Mouse (Mus musculus) natural killer cell, adult 2 months (primary cell): ENCODE measurements around the gene Mllt1.
"Not testable (repeated sequence)": the region's sequence is repeated elsewhere in the genome, so short reads cannot be mapped to it uniquely, and the experiment has no call there.

Source experiments
- DNase-seq, 2 experiments: peaks; one replicate each; pipeline ENCODE4 v3.0.0; 2022; ENCODE audit warnings: low spot score in 2 of 2

The Mllt1 gene

GRCm38 (mm10) chr17:56934545-56935330 lies 477 bp downstream of the Mllt1 start:
- DNase-seq = peak; percentile 11 to 16

- no peak for DNase-seq
Observed at GRCm38 (mm10) chr17:56933395-56933794, 1.8 kb downstream of the Mllt1 start.

DNA sequence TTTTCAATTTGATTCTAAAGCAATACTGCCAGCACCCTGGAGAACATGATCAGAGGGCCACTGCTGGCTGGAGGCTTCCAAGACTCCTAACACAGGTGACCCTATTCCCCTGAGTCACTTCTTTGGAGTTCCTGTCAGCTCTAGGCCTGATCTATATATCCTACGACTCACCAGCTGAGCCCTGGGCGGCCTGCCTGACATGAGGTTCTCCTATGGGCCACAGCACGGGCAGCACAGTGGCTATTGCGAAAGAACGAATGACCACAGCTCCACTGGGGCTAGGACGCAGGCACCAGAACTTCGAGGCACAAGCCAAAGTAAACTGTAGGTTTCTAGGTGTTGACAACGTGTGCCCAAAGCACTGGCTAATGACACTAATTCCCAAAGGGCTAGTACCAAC lies 5.2 kb downstream of the Mllt1 start:
- DNase-seq = no peak

DNA sequence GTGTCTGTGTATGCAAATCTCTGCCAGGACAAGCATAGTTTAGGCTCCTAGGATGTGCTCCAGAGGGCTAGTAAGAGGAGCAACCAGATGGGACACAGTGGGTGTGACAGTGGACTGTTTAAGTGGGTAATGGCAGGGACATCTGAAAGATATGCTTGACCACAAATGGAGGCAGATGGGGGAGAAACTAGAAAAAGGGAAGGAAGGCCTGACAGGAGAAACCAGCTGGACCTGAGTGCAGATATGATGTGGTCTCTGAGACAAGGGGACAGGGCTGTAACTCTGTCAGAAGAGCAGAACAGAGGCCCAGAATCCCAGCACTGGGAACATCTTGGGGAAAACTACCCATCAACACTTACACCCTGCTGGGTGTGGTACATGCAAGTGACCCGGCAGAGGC lies 5.7 kb downstream of the Mllt1 start:
- DNase-seq = no peak

GRCm38 (mm10) chr17:56929101-56929500 lies 6.1 kb downstream of the Mllt1 start:
- no peak for DNase-seq

DNA sequence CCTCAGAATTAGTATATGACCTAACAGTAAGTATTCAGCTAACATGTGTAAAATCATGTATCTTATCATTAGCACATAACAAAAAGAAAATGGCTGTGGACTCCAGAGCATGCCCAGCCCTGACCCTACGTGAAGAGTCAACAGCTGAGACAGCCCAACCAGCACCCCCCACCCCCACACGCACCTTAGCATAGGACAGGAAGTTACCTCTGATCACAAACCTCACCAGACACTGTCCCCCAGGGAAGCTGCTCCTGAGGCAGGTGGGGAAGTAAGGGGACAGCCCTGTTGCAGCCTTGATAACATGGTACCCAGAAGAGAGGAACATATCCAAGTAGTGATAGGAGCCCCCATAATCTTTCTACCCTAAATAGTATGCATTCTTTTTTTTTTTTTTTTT lies 9.2 kb downstream of the Mllt1 start:
- DNase-seq = no peak

DNA sequence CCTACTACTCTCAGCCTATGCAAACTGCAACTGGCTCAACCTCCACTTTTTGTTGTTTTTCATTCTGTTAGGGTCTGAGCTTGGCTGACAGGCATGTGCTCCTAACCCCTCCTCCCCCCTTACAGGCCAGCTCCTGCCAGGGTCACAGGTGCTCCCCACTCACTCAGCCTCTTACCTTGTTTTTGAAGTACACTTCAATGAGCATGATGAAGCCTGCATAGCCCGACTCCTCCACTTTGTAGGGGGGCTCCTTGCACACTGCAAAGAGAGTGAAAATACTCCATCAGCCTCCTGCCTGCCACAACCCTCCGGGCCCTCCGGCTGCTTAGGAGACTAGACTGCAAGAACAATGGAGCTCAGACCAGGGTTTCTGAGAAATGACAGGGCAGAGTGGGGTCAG lies 15.5 kb downstream of the Mllt1 start:
- no peak for DNase-seq

DNA sequence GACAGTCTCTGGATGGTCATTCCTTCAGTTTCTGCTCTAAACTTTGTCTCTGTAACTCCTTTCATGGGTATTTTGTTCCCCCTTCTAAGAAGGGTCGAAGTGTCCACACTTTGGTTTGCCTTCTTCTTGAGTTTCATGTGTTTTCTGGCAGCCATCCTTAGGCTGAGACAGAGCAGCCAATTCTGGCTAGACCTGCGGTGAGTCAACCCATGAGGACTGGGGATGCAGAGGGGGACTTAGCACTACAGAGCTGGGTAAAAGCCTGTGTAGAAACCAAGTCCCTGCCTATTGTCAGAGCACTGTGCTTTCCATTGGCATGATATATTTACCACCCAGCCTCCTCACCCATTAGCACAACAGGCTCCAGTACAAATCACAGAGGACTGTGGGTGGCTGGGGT lies 18.0 kb downstream of the Mllt1 start:
- no peak for DNase-seq

GRCm38 (mm10) chr17:56913444-56913843 lies 21.8 kb downstream of the Mllt1 start:
- DNase-seq = peak in 1 of 2 experiments; percentile 45

DNA sequence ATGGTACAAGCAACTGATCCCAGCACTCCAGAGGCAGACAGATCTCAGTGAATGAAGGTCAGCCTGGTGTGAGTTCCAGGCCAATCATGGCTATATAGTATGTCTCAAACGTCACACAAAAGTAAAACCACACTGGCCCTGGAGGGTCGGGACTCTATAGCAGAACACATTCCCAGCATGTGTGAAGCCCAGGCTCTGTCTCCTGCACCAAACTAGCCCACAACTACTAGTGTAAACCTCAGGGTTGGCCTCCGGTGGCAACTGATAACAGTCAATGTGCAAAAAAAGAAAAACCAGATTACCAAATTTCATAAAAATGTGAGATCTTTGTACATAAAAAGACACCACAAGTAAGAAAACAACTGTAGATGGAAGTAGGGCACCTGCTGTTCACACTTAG lies 22.2 kb downstream of the Mllt1 start:
- peak in 1 of 2 experiments; percentile 18 for DNase-seq

DNA sequence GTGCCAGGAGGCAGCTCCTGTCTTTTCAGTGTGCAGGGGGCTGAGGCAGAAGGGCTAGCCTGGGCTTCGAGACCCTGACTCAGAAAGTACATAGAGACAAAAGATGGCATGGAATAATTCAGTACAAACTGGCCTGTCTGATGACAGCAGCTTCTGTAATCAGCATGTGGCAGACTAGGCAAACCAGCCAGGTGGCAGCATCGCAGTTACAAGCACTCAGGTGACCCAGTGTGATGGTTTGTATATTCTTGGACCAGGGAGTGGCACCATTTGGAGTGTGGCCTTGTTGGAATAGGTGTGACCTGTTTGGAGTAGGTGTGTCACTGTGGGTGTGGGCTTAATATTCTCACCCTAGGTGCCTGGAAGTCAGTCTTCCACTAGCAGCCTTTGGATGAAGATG lies 25.5 kb downstream of the Mllt1 start:
- not testable (repeated sequence) for DNase-seq

GRCm38 (mm10) chr17:56907887-56908286 lies 27.3 kb downstream of the Mllt1 start:
- DNase-seq = no peak

- DNase-seq = no peak
Observed at GRCm38 (mm10) chr17:56907096-56907495, 28.1 kb downstream of the Mllt1 start.

- DNase-seq = peak in 1 of 2 experiments; percentile 31
Observed at GRCm38 (mm10) chr17:56906166-56906565, 29.0 kb downstream of the Mllt1 start.

DNA sequence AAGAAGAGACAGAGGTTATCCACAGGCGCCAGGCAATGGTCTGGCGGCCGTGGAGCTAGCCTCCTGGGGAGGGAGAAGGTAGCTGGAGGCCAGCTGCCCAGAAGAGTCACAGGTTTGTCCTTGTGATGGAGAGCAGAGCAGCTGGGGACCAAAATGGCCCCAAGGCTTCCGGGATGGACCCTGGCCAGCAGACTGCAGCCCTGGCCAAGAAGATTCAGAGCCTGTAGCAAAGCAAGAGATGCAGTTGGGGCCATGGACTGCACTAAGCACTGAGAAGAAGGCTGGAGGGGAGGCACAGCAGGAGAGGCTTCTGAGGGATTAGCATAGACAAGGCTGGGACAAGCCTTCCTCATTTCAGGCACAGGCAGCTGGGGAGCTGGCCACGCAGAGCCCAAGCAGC lies 32.5 kb downstream of the Mllt1 start:
- no peak for DNase-seq

GRCm38 (mm10) chr17:56897630-56898195 lies 37.5 kb downstream of the Mllt1 start:
- peak; percentile 72 to 83 for DNase-seq

- DNase-seq = no peak
Observed at GRCm38 (mm10) chr17:56896513-56897129, 38.6 kb downstream of the Mllt1 start.

DNA sequence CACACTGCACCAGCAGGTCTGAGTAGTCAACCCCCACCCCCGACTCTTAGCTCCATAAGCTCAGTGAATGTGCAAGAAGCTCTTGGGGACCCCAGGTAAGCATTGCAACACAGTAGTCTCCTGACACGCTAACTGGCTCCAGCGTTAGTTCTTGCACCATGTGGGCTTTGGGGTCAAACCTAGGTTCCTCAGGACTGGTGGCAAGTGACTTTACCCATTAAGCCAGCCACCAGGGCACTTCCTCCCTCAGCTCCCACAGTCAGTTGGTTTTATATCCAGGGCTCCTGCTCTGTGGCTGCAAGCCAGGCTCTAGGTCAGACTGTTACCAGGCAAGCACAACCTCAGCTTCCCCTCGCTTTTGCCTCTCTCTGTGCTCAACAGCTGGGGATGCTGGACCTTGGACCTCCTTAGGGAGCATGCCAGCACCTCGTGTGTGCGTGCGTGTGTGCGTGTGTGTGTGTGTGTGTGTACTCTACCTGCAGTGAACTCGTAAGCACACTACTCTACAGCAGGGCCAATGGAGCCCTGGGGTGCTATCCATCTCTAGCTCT lies 39.8 kb downstream of the Mllt1 start:
- DNase-seq = no peak

- DNase-seq = no peak
Observed at GRCm38 (mm10) chr17:56890018-56890417, 45.2 kb downstream of the Mllt1 start.

DNA sequence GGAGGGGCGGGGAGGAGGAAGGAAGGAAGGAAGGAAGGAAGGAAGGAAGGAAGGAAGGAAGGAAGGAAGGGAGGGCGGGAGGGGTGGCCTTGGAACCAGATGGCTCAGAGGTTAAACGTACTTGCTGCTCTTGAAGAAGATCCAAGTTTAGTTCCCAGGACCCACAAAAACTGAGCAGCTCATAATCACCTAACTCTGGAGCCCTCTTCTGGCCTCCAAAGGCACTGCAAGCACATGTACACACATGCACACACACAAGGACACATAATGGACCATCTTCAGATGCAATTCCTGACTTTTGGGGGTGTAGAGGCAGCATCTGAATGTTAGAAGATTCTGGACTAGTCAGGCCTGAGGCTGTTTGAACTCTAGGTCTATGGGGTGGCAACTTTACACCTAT lies 47.2 kb downstream of the Mllt1 start:
- no peak for DNase-seq

DNA sequence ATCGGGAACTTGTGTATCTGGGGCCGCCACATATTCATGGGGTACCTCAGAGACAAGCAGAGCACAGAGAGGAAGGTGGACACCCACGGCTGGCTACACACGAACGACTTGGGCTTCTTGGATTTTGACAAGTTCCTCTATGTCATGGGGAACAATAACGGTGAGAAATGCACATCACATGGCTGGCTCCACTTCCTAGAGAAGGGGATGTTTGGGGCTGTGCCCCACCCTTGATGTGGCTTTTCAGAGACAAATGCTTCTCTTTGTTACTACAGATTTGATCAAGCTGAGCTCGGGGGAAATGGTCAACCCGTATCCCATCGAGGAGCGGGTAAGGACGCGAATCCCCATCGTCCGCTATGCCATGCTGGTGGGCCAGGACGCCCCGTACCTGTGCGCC lies 50.4 kb downstream of the Mllt1 start:
- peak in 1 of 2 experiments; percentile 15 for DNase-seq

GRCm38 (mm10) chr17:56884331-56884730 lies 50.9 kb downstream of the Mllt1 start:
- DNase-seq = no peak

- DNase-seq = no peak
Observed at GRCm38 (mm10) chr17:56883612-56884011, 51.6 kb downstream of the Mllt1 start.
